In genomic region chr7:80904921-80905515, GRCm38 (mm10) we compare ENCODE assay signal across 8 mouse cellular contexts. TPM values are rescaled to one million over a fixed set of nuclear protein-coding genes. Genes with fewer than 3 reads are reported as not detected.
DNase-seq lines count a peak whose midpoint lies in the region; ATAC-seq and TF ChIP-seq lines count a peak whose summit lies in the region.

TSS of gene Nmb (minus strand) at chr7:80905076.

- no peaks in the 10 kb centered on the region for H3K27me3 ChIP-seq in forebrain, embryonic 16.5 days (replicated peaks; ENCODE audit: control insufficient read depth, insufficient read depth, low read length)
- H3K27me3 ChIP-seq in heart, postnatal 0 days (ENCODE audit: control insufficient read depth, insufficient read depth, low read length): no peaks in the 10 kb centered on the region
- no peaks in the 10 kb centered on the region for H3K27me3 ChIP-seq in lung, embryonic 14.5 days (ENCODE audit: insufficient read depth, low read length)

- TF ChIP-seq CTCF in heart, postnatal 0 days (IDR thresholded peaks at IDR 0.05; ENCODE audit: low read depth): no peak
- no peak for TF ChIP-seq CTCF in lung, embryonic 14.5 days (IDR thresholded peaks at IDR 0.05; ENCODE audit: low read depth)
- no peak for TF ChIP-seq CTCF in olfactory bulb, adult 2 months (IDR thresholded peaks at IDR 0.05; ENCODE audit: insufficient read depth, low read depth, low read length)

- DNase-seq in ES-E14 (ENCODE audit: low read depth, low spot score): peak; percentile 64
- peak; percentile 54 for DNase-seq in cerebellum, adult 8-10 months
- DNase-seq in heart, postnatal 0 days (ENCODE audit: low spot score): peak; percentile 61
- DNase-seq in kidney, postnatal 14 days: peak; percentile 83
- peak; percentile 91 for DNase-seq in lung, embryonic 14.5 days
- peak; percentile 78 for DNase-seq in thymus, postnatal 14 days

- H3K4me3 ChIP-seq in ES-E14 (ENCODE audit: insufficient read depth in 1 of 2, low read depth in 1 of 2, low read length in 2 of 2, poor library complexity in 1 of 2, severe bottlenecking in 1 of 2): peak within 1 kb of the TSS; percentile 51 to 84
- H3K4me3 ChIP-seq in forebrain, embryonic 16.5 days (replicated peaks; ENCODE audit: low read length): peak within 1 kb of the TSS; percentile 42
- H3K4me3 ChIP-seq in heart, postnatal 0 days (ENCODE audit: low read depth, low read length): peak within 1 kb of the TSS; percentile 51
- H3K4me3 ChIP-seq in lung, embryonic 14.5 days (ENCODE audit: low read depth, low read length): peak within 1 kb of the TSS; percentile 41
- H3K4me3 ChIP-seq in olfactory bulb, adult 2 months (ENCODE audit: insufficient read depth, low read depth, low read length): peak within 1 kb of the TSS; percentile 39

- H3K9me3 ChIP-seq in ES-E14 (ENCODE audit: control insufficient read depth, insufficient read depth, low read depth, low read length): no peaks in the 10 kb centered on the region
- no peaks in the 10 kb centered on the region for H3K9me3 ChIP-seq in forebrain, embryonic 16.5 days (ENCODE audit: control insufficient read depth, low read length)
- H3K9me3 ChIP-seq in heart, postnatal 0 days (replicated peaks; ENCODE audit: control insufficient read depth, low read length): no peaks in the 10 kb centered on the region
- H3K9me3 ChIP-seq in lung, embryonic 14.5 days (ENCODE audit: low read depth, low read length): no peaks in the 10 kb centered on the region

- peak within 1 kb of the TSS; percentile 71 for H3K9ac ChIP-seq in ES-E14 (ENCODE audit: insufficient read depth, low read depth, low read length, poor library complexity, severe bottlenecking)
- peak within 1 kb of the TSS; percentile 61 for H3K9ac ChIP-seq in forebrain, embryonic 16.5 days (replicated peaks; ENCODE audit: low read depth, low read length)
- peak within 1 kb of the TSS; percentile 51; the same call in 1 of the 2 replicates for H3K9ac ChIP-seq in heart, postnatal 0 days (replicated peaks; ENCODE audit: low read depth, low read length)
- H3K9ac ChIP-seq in lung, embryonic 14.5 days: peak within 1 kb of the TSS; percentile 57

- ATAC-seq in forebrain, embryonic 16.5 days: peak; percentile 75
- ATAC-seq in heart, postnatal 0 days (ENCODE audit: insufficient read depth, low read depth): peak; percentile 49
- peak; percentile 51 for ATAC-seq in lung, embryonic 14.5 days (ENCODE audit: insufficient read depth)

- in situ Hi-C loops in ES-E14 (cut with MboI; ENCODE audit: low sequenced_read_pairs in 2 of 2, unreplicated experiment in 2 of 2): no loop called here

- no peak for TF ChIP-seq EP300 in heart, postnatal 0 days (IDR thresholded peaks at IDR 0.05; ENCODE audit: low read depth)

- H3K27ac ChIP-seq in ES-E14 (ENCODE audit: insufficient read depth, low read depth, low read length, poor library complexity, severe bottlenecking): no peak within 1 kb of the TSS
- H3K27ac ChIP-seq in forebrain, embryonic 16.5 days (ENCODE audit: low read length): peak within 1 kb of the TSS; percentile 54
- H3K27ac ChIP-seq in heart, postnatal 0 days (ENCODE audit: low read depth): no peak within 1 kb of the TSS
- no peak within 1 kb of the TSS for H3K27ac ChIP-seq in lung, embryonic 14.5 days (ENCODE audit: low read depth)
- H3K27ac ChIP-seq in olfactory bulb, adult 2 months (ENCODE audit: insufficient read depth, low read depth, low read length): no peak within 1 kb of the TSS

- TF ChIP-seq POLR2A in olfactory bulb, adult 2 months (IDR thresholded peaks at IDR 0.05; ENCODE audit: insufficient read depth, low read depth, low read length): 0 out of 2 replicates have a peak, but pooled peaks have one; percentile 40

- no peaks in the 10 kb centered on the region for H3K4me1 ChIP-seq in ES-E14 (ENCODE audit: control insufficient read depth in 2 of 2, insufficient read depth in 2 of 2, low read length in 2 of 2, poor library complexity in 1 of 2)
- peaks cover 28% of the 10 kb centered on the region for H3K4me1 ChIP-seq in forebrain, embryonic 16.5 days (replicated peaks; ENCODE audit: control insufficient read depth, insufficient read depth, low read length)
- peaks cover 18% of the 10 kb centered on the region for H3K4me1 ChIP-seq in heart, postnatal 0 days (ENCODE audit: control insufficient read depth, insufficient read depth)
- H3K4me1 ChIP-seq in lung, embryonic 14.5 days (ENCODE audit: insufficient read depth): 0 out of 2 replicates have a peak, but pooled peaks cover 6% of the 10 kb centered on the region
- H3K4me1 ChIP-seq in olfactory bulb, adult 2 months (ENCODE audit: control insufficient read depth, insufficient read depth, low read length): peaks cover 15% of the 10 kb centered on the region

- H3K36me3 ChIP-seq in ES-E14 (ENCODE audit: control insufficient read depth, insufficient read depth, low read length, poor library complexity, severe bottlenecking): no peaks in the 10 kb centered on the region
- H3K36me3 ChIP-seq in forebrain, embryonic 16.5 days (ENCODE audit: control insufficient read depth, insufficient read depth): peaks cover 11% of the 10 kb centered on the region
- H3K36me3 ChIP-seq in heart, postnatal 0 days (replicated peaks; ENCODE audit: control insufficient read depth, insufficient read depth, low read length): no peaks in the 10 kb centered on the region
- H3K36me3 ChIP-seq in lung, embryonic 14.5 days (ENCODE audit: insufficient read depth): peaks cover 9% of the 10 kb centered on the region; the same call in 1 of the 2 replicates

- peak within 1 kb of the TSS; percentile 87 for H3K4me2 ChIP-seq in forebrain, embryonic 16.5 days (ENCODE audit: low read length)
- peak within 1 kb of the TSS; percentile 82 for H3K4me2 ChIP-seq in heart, postnatal 0 days (ENCODE audit: low read depth, low read length)
- peak within 1 kb of the TSS; percentile 96 for H3K4me2 ChIP-seq in lung, embryonic 14.5 days

- 2% methylated on average over 19 of the region's 19 CpGs for whole genome bisulfite sequencing in forebrain, embryonic 16.5 days
- 3% methylated on average over 19 of the region's 19 CpGs for WGBS in heart, postnatal 0 days
- 3% methylated on average over 19 of the region's 19 CpGs for WGBS in lung, embryonic 14.5 days
- 2% methylated on average over 19 of the region's 19 CpGs for WGBS in olfactory bulb, adult 2 months

TF ChIP-seq in ES-E14, 5 proteins besides CTCF, POLR2A, EP300 and RAD21:
- no peak for TF ChIP-seq MAFK (IDR thresholded peaks at IDR 0.05; ENCODE audit: insufficient read depth, low read depth, low read length)
- no peak for TF ChIP-seq ZC3H11A (IDR thresholded peaks at IDR 0.05; ENCODE audit: borderline replicate concordance, low read depth, low read length)
- TF ChIP-seq CHD2 (IDR thresholded peaks at IDR 0.05; ENCODE audit: low read depth, low read length): no peak
- TF ChIP-seq HCFC1 (IDR thresholded peaks at IDR 0.05; ENCODE audit: borderline replicate concordance, insufficient read depth, low read length): no peak
- TF ChIP-seq ZNF384 (IDR thresholded peaks at IDR 0.05; ENCODE audit: low read depth, low read length): no peak

RNA-seq across cellular contexts. Expression of gene Nmb, which starts in this region (rescaled TPM):
- total RNA-seq in ES-E14 (2012; rRNA removed): 17.4 and 23.2 TPM in 2 replicates
- polyA plus RNA-seq in forebrain, embryonic 16.5 days (2015; fragmentation: Nextera tagmentation; extraction: Ambion mirVana): 5.0 and 5.7 TPM in 2 replicates
- total RNA-seq in heart, postnatal 0 days (2014; rRNA removed; ENCODE audit: low replicate concordance): 5.5 and 17.6 TPM in 2 replicates
- 4.2 and 4.4 TPM in 2 replicates for polyA plus RNA-seq in heart, postnatal 0 days (2015; fragmentation: Nextera tagmentation; extraction: Ambion mirVana)
- polyA plus RNA-seq in lung, embryonic 14.5 days (2014; fragmentation: Nextera tagmentation; extraction: Ambion mirVana): 9.5 and 10.3 TPM in 2 replicates
- polyA plus RNA-seq in olfactory bulb, adult 2 months (2012; ENCODE audit: insufficient read depth, insufficient read length, low replicate concordance, missing spikeins): not detected in 2 replicates
